Mouse (Mus musculus) forebrain, embryonic 11.5 days (tissue): ENCODE results near the gene Rtn4rl1. TPM values are rescaled to one million over a fixed set of nuclear protein-coding genes. Genes with fewer than 3 reads are reported as not detected.

Experiments used
- ATAC-seq: fragments of 200-750 bp; cut with Nextera tagmentation; replicated peaks from 2 replicates; pipeline ENCODE4 v1.8.0; 2017; ENCODE audit warnings: moderate TSS enrichment; ENCODE audit not compliant: low FRiP score
- DNase-seq: peaks from one replicate; pipeline ENCODE4 v3.0.0-alpha.2; 2017; ENCODE audit warnings: low spot score
- H3K27ac ChIP-seq: fragments of 300-500 bp; sonication (generic); 2 replicates; pipeline ENCODE4 v1.5.1; 2014; ENCODE audit warnings: low read depth, low read length
- H3K27me3 ChIP-seq: fragments of 300-500 bp; sonication (generic); 2 replicates; pipeline ENCODE4 v1.6.1; 2014; ENCODE audit warnings: mild to moderate bottlenecking, low read length, mixed read lengths; ENCODE audit not compliant: control insufficient read depth, insufficient read depth
- H3K36me3 ChIP-seq: fragments of 300-500 bp; sonication (generic); 2 replicates; pipeline ENCODE4 v1.6.1; 2014; ENCODE audit warnings: mild to moderate bottlenecking, low read length, moderate library complexity, mixed read lengths; ENCODE audit not compliant: control insufficient read depth, insufficient read depth
- H3K4me1 ChIP-seq: fragments of 300-500 bp; sonication (generic); replicated peaks from 2 replicates; pipeline ENCODE4 v1.6.1; 2014; ENCODE audit warnings: low read length, mixed read lengths; ENCODE audit not compliant: control insufficient read depth, insufficient read depth
- H3K4me2 ChIP-seq: fragments of 300-500 bp; sonication (generic); 2 replicates; pipeline ENCODE4 v1.6.1; 2014; ENCODE audit warnings: low read depth, mild to moderate bottlenecking, low read length, moderate library complexity, mixed read lengths; ENCODE audit not compliant: severe bottlenecking
- H3K4me3 ChIP-seq: fragments of 300-500 bp; sonication (generic); 2 replicates; pipeline ENCODE4 v1.5.1; 2014; ENCODE audit warnings: low read depth, low read length
- H3K9ac ChIP-seq: fragments of 300-500 bp; sonication (generic); 2 replicates; pipeline ENCODE4 v1.6.1; 2014; ENCODE audit warnings: low read length
- H3K9me3 ChIP-seq: fragments of 300-500 bp; sonication (generic); 2 replicates; pipeline ENCODE4 v1.6.1; 2016; ENCODE audit warnings: low read length, mixed read lengths; ENCODE audit not compliant: control insufficient read depth
- WGBS: fragments of 180-500 bp; shearing (Covaris S2); extraction: QIAGEN DNeasy Blood & Tissue Kit; methylation state at CpG from one replicate; pipeline ENCODE4 v1.1.7; 2014; 5-methylcytosine and 5-hydroxymethylcytosine counted together
- polyA plus RNA-seq: library from polyadenylated mRNA; unstranded; fragments of >200 nt; fragmentation: Nextera tagmentation; extraction: Ambion mirVana; gene quantifications from 2 replicates; pipeline ENCODE4 v1.2.1, GENCODE M21; 2014

Gene Rtn4rl1
- polyA plus RNA-seq, 1 experiment from 2014 or later: 1.1 TPM

- no peak overlapping the region for H3K27ac ChIP-seq
- H3K9ac ChIP-seq: peak overlapping the region; percentile 39
- H3K36me3 ChIP-seq: no peaks in the 10 kb centered on the region
- peak overlapping the region; percentile 54 for H3K4me3 ChIP-seq
- H3K4me1 ChIP-seq: peaks cover 26% of the 10 kb centered on the region
- DNase-seq (no peak), ATAC-seq (no peak; the same call in 1 of the 2 replicates)
- peak overlapping the region; percentile 75 for H3K4me2 ChIP-seq
- H3K9me3 ChIP-seq: no peaks in the 10 kb centered on the region
- under 1% methylated on average over 22 of the region's 22 CpGs for WGBS
- H3K27me3 ChIP-seq: peaks cover 30% of the 10 kb centered on the region
Measured at GRCm38 (mm10) chr11:75189713-75190370, 3.7 kb upstream of the Rtn4rl1 start.

- Histone ChIP-seq H3K36me3 (no peaks in the 10 kb centered on the region), H3K27me3 (peaks cover 35% of the 10 kb centered on the region), H3K4me1 (peaks cover 31% of the 10 kb centered on the region), H3K27ac (no peak overlapping the region), H3K4me3 (peak overlapping the region; percentile 54), H3K9ac (peak overlapping the region; percentile 39), H3K9me3 (no peaks in the 10 kb centered on the region), H3K4me2 (peak overlapping the region; percentile 75)
- ATAC-seq (peak; percentile 83), DNase-seq (peak; percentile 91)
- under 1% methylated on average over 24 of the region's 24 CpGs for WGBS
Measured at GRCm38 (mm10) chr11:75190371-75190724, 3.2 kb upstream of the Rtn4rl1 start.

- WGBS: 41% methylated on average over 5 of the region's 5 CpGs
- H3K27me3 ChIP-seq: peaks cover 41% of the 10 kb centered on the region
- H3K4me3 ChIP-seq: peak within 1 kb of the TSS; percentile 54
- H3K9me3 ChIP-seq: no peaks in the 10 kb centered on the region
- H3K4me2 ChIP-seq: peak within 1 kb of the TSS; percentile 75
- peak within 1 kb of the TSS; percentile 39 for H3K9ac ChIP-seq
- DNase-seq (no peak), ATAC-seq (0 out of 2 replicates have a peak, but pooled peaks have one; percentile 20)
- H3K27ac ChIP-seq: no peak within 1 kb of the TSS
- H3K36me3 ChIP-seq: no peaks in the 10 kb centered on the region
- H3K4me1 ChIP-seq: peaks cover 31% of the 10 kb centered on the region
Measured at GRCm38 (mm10) chr11:75190905-75191441, 2.6 kb upstream of the Rtn4rl1 start, which contains the start of gene Dph1. TSS of gene Dph1 (minus strand) at chr11:75191241.

- no peak overlapping the region for H3K4me2 ChIP-seq
- H3K27me3 ChIP-seq: peaks cover 46% of the 10 kb centered on the region
- no peaks in the 10 kb centered on the region for H3K9me3 ChIP-seq
- H3K36me3 ChIP-seq: no peaks in the 10 kb centered on the region
- ATAC-seq (no peak), DNase-seq (no peak)
- no peak overlapping the region for H3K4me3 ChIP-seq
- no peak overlapping the region for H3K27ac ChIP-seq
- H3K9ac ChIP-seq: no peak overlapping the region
- WGBS: 65% methylated on average over 6 of the region's 6 CpGs
- peaks cover 31% of the 10 kb centered on the region for H3K4me1 ChIP-seq
Measured at GRCm38 (mm10) chr11:75191841-75192240, 1.7 kb upstream of the Rtn4rl1 start.

- no peaks in the 10 kb centered on the region for H3K36me3 ChIP-seq
- peak; percentile 28; the same call in 1 of the 2 replicates for ATAC-seq
- DNase-seq: peak; percentile 87
- WGBS: 22% methylated on average over 13 of the region's 13 CpGs
- H3K4me2 ChIP-seq: peak overlapping the region; percentile 65
- H3K27ac ChIP-seq: no peak overlapping the region
- 0 out of 2 replicates have a peak overlapping the region, but pooled peaks have one; percentile 38 for H3K4me3 ChIP-seq
- H3K9ac ChIP-seq: no peak overlapping the region
- peaks cover 31% of the 10 kb centered on the region for H3K4me1 ChIP-seq
- H3K27me3 ChIP-seq: peaks cover 46% of the 10 kb centered on the region
- H3K9me3 ChIP-seq: no peaks in the 10 kb centered on the region
Measured at GRCm38 (mm10) chr11:75192336-75193214, 1.0 kb upstream of the Rtn4rl1 start.

- H3K27me3 ChIP-seq: peaks cover 46% of the 10 kb centered on the region
- peak; percentile 69 for DNase-seq
- no peaks in the 10 kb centered on the region for H3K9me3 ChIP-seq
- H3K4me3 ChIP-seq: peak overlapping the region; percentile 38
- no peak overlapping the region for H3K9ac ChIP-seq
- H3K36me3 ChIP-seq: no peaks in the 10 kb centered on the region
- WGBS: under 1% methylated on average over 52 of the region's 52 CpGs
- no peak for ATAC-seq
- H3K27ac ChIP-seq: no peak overlapping the region
- peak overlapping the region; percentile 65 for H3K4me2 ChIP-seq
- peaks cover 30% of the 10 kb centered on the region for H3K4me1 ChIP-seq
Measured at GRCm38 (mm10) chr11:75194121-75194849, 702 bp downstream of the Rtn4rl1 start.

- Histone ChIP-seq H3K9ac (peak overlapping the region; percentile 23), H3K4me3 (peak overlapping the region; percentile 38), H3K9me3 (no peaks in the 10 kb centered on the region), H3K4me2 (peak overlapping the region; percentile 65), H3K27ac (no peak overlapping the region), H3K27me3 (peaks cover 46% of the 10 kb centered on the region), H3K4me1 (peaks cover 25% of the 10 kb centered on the region), H3K36me3 (no peaks in the 10 kb centered on the region)
- under 1% methylated on average over 36 of the region's 39 CpGs for WGBS
- ATAC-seq (peak; percentile 35), DNase-seq (peak; percentile 81)
Measured at GRCm38 (mm10) chr11:75194850-75195461, 1.4 kb downstream of the Rtn4rl1 start.

GRCm38 (mm10) chr11:75196131-75196530 is 2.5 kb downstream of the Rtn4rl1 start:
- ATAC-seq (no peak), DNase-seq (no peak)
- peaks cover 19% of the 10 kb centered on the region for H3K4me1 ChIP-seq
- no peaks in the 10 kb centered on the region for H3K36me3 ChIP-seq
- H3K9ac ChIP-seq: no peak overlapping the region
- H3K4me3 ChIP-seq: no peak overlapping the region
- H3K27ac ChIP-seq: no peak overlapping the region
- WGBS: 45% methylated on average over 6 of the region's 6 CpGs
- H3K27me3 ChIP-seq: peaks cover 46% of the 10 kb centered on the region
- no peak overlapping the region for H3K4me2 ChIP-seq
- no peaks in the 10 kb centered on the region for H3K9me3 ChIP-seq
